Mouse (Mus musculus): Measurements from ENCODE around the gene Arsb. TPM values are rescaled to one million over a fixed set of nuclear protein-coding genes. Genes with fewer than 3 reads are reported as not detected.
"Not testable (repeated sequence)": the region's sequence is repeated elsewhere in the genome, so short reads cannot be mapped to it uniquely, and the experiment has no call there.

Arsb gene
- polyA plus RNA-seq, 1 experiment from 2014 or later, result 5.8 TPM

- no peak overlapping the region for H3K4me3 ChIP-seq (ENCODE audit: low read depth, low read length)
- H3K9me3 ChIP-seq (ENCODE audit: control insufficient read depth, low read length), result no peaks in the 10 kb centered on the region
- no peak overlapping the region for H3K4me2 ChIP-seq
- H3K4me1 ChIP-seq (replicated peaks; ENCODE audit: control insufficient read depth, insufficient read depth, low read length), result no peaks in the 10 kb centered on the region; the same call in 1 of the 2 replicates
- H3K27me3 ChIP-seq (replicated peaks; ENCODE audit: control insufficient read depth, insufficient read depth, low read length), result no peaks in the 10 kb centered on the region
- no peak overlapping the region for H3K9ac ChIP-seq (ENCODE audit: low read depth, low read length)
- DNase-seq (ENCODE audit: low spot score), result no peak
- no peak for ATAC-seq (replicated peaks; ENCODE audit: low FRiP score)
- WGBS, result 72% methylated on average over 5 of the region's 5 CpGs
- no peak overlapping the region for H3K27ac ChIP-seq (ENCODE audit: low read depth, low read length)
- no peaks in the 10 kb centered on the region for H3K36me3 ChIP-seq (ENCODE audit: control insufficient read depth, insufficient read depth, low read length)
Measured at GRCm38 (mm10) chr13:93797011-93797600, 25.7 kb downstream of the Arsb start.

GRCm38 (mm10) chr13:93810311-93810710 lies 38.9 kb downstream of the Arsb start:
- not testable (repeated sequence) for H3K9ac ChIP-seq (ENCODE audit: low read depth, low read length); ATAC-seq (replicated peaks; ENCODE audit: low FRiP score); H3K4me2 ChIP-seq; H3K9me3 ChIP-seq (ENCODE audit: control insufficient read depth, low read length); DNase-seq (ENCODE audit: low spot score); H3K4me1 ChIP-seq (replicated peaks; ENCODE audit: control insufficient read depth, insufficient read depth, low read length); H3K27ac ChIP-seq (ENCODE audit: low read depth, low read length); H3K27me3 ChIP-seq (replicated peaks; ENCODE audit: control insufficient read depth, insufficient read depth, low read length); H3K36me3 ChIP-seq (ENCODE audit: control insufficient read depth, insufficient read depth, low read length); H3K4me3 ChIP-seq (ENCODE audit: low read depth, low read length)
- 82% methylated on average over 2 of the region's 2 CpGs for WGBS

GRCm38 (mm10) chr13:93814081-93814480 lies 42.7 kb downstream of the Arsb start:
- Histone ChIP-seq H3K4me3 (ENCODE audit: low read depth, low read length) (no peak overlapping the region), H3K36me3 (ENCODE audit: control insufficient read depth, insufficient read depth, low read length) (no peaks in the 10 kb centered on the region), H3K9me3 (ENCODE audit: control insufficient read depth, low read length) (no peaks in the 10 kb centered on the region), H3K4me2 (no peak overlapping the region), H3K27me3 (replicated peaks; ENCODE audit: control insufficient read depth, insufficient read depth, low read length) (no peaks in the 10 kb centered on the region), H3K9ac (ENCODE audit: low read depth, low read length) (no peak overlapping the region), H3K27ac (ENCODE audit: low read depth, low read length) (no peak overlapping the region), H3K4me1 (replicated peaks; ENCODE audit: control insufficient read depth, insufficient read depth, low read length) (no peaks in the 10 kb centered on the region)
- ATAC-seq (replicated peaks; ENCODE audit: low FRiP score), result no peak
- 86% methylated on average over 6 of the region's 6 CpGs for WGBS
- no peak for DNase-seq (ENCODE audit: low spot score)

- 81% methylated on average over 12 of the region's 12 CpGs for WGBS
- no peak overlapping the region for H3K4me2 ChIP-seq
- no peak overlapping the region for H3K27ac ChIP-seq (ENCODE audit: low read depth, low read length)
- H3K27me3 ChIP-seq (replicated peaks; ENCODE audit: control insufficient read depth, insufficient read depth, low read length), result no peaks in the 10 kb centered on the region
- H3K9ac ChIP-seq (ENCODE audit: low read depth, low read length), result no peak overlapping the region
- DNase-seq (ENCODE audit: low spot score), result no peak
- ATAC-seq (replicated peaks; ENCODE audit: low FRiP score), result no peak
- no peak overlapping the region for H3K4me3 ChIP-seq (ENCODE audit: low read depth, low read length)
- no peaks in the 10 kb centered on the region for H3K9me3 ChIP-seq (ENCODE audit: control insufficient read depth, low read length)
- H3K4me1 ChIP-seq (replicated peaks; ENCODE audit: control insufficient read depth, insufficient read depth, low read length), result no peaks in the 10 kb centered on the region
- H3K36me3 ChIP-seq (ENCODE audit: control insufficient read depth, insufficient read depth, low read length), result no peaks in the 10 kb centered on the region
Measured at GRCm38 (mm10) chr13:93814676-93815075, 43.2 kb downstream of the Arsb start.

GRCm38 (mm10) chr13:93815128-93815527 lies 43.7 kb downstream of the Arsb start:
- H3K36me3 ChIP-seq (ENCODE audit: control insufficient read depth, insufficient read depth, low read length), result no peaks in the 10 kb centered on the region
- no peak overlapping the region for H3K4me2 ChIP-seq
- no peak for DNase-seq (ENCODE audit: low spot score)
- H3K27ac ChIP-seq (ENCODE audit: low read depth, low read length), result no peak overlapping the region
- no peaks in the 10 kb centered on the region for H3K9me3 ChIP-seq (ENCODE audit: control insufficient read depth, low read length)
- H3K9ac ChIP-seq (ENCODE audit: low read depth, low read length), result no peak overlapping the region
- H3K27me3 ChIP-seq (replicated peaks; ENCODE audit: control insufficient read depth, insufficient read depth, low read length), result no peaks in the 10 kb centered on the region
- H3K4me1 ChIP-seq (replicated peaks; ENCODE audit: control insufficient read depth, insufficient read depth, low read length), result no peaks in the 10 kb centered on the region
- no peak for ATAC-seq (replicated peaks; ENCODE audit: low FRiP score)
- no peak overlapping the region for H3K4me3 ChIP-seq (ENCODE audit: low read depth, low read length)
- 83% methylated on average over 11 of the region's 11 CpGs for WGBS

GRCm38 (mm10) chr13:93816127-93816526 lies 44.7 kb downstream of the Arsb start:
- ATAC-seq (replicated peaks; ENCODE audit: low FRiP score) (no peak), DNase-seq (ENCODE audit: low spot score) (no peak)
- H3K4me3 ChIP-seq (ENCODE audit: low read depth, low read length), result no peak overlapping the region
- no peak overlapping the region for H3K4me2 ChIP-seq
- no peak overlapping the region for H3K9ac ChIP-seq (ENCODE audit: low read depth, low read length)
- no peak overlapping the region for H3K27ac ChIP-seq (ENCODE audit: low read depth, low read length)
- no peaks in the 10 kb centered on the region for H3K27me3 ChIP-seq (replicated peaks; ENCODE audit: control insufficient read depth, insufficient read depth, low read length)
- no peaks in the 10 kb centered on the region for H3K9me3 ChIP-seq (ENCODE audit: control insufficient read depth, low read length)
- WGBS, result 72% methylated on average over 2 of the region's 2 CpGs
- H3K4me1 ChIP-seq (replicated peaks; ENCODE audit: control insufficient read depth, insufficient read depth, low read length), result no peaks in the 10 kb centered on the region
- H3K36me3 ChIP-seq (ENCODE audit: control insufficient read depth, insufficient read depth, low read length), result no peaks in the 10 kb centered on the region

- H3K4me2 ChIP-seq, result no peak overlapping the region
- H3K9ac ChIP-seq (ENCODE audit: low read depth, low read length), result no peak overlapping the region
- H3K9me3 ChIP-seq (ENCODE audit: control insufficient read depth, low read length), result no peaks in the 10 kb centered on the region
- no peaks in the 10 kb centered on the region for H3K36me3 ChIP-seq (ENCODE audit: control insufficient read depth, insufficient read depth, low read length)
- ATAC-seq (replicated peaks; ENCODE audit: low FRiP score) (no peak), DNase-seq (ENCODE audit: low spot score) (no peak)
- 62% methylated on average over 9 of the region's 9 CpGs for WGBS
- no peaks in the 10 kb centered on the region for H3K27me3 ChIP-seq (replicated peaks; ENCODE audit: control insufficient read depth, insufficient read depth, low read length)
- H3K4me3 ChIP-seq (ENCODE audit: low read depth, low read length), result no peak overlapping the region
- H3K27ac ChIP-seq (ENCODE audit: low read depth, low read length), result no peak overlapping the region
- H3K4me1 ChIP-seq (replicated peaks; ENCODE audit: control insufficient read depth, insufficient read depth, low read length), result no peaks in the 10 kb centered on the region
Measured at GRCm38 (mm10) chr13:93816688-93817331, 45.4 kb downstream of the Arsb start.

GRCm38 (mm10) chr13:93820173-93820572 lies 48.7 kb downstream of the Arsb start:
- ATAC-seq (replicated peaks; ENCODE audit: low FRiP score) (no peak), DNase-seq (ENCODE audit: low spot score) (no peak)
- H3K9me3 ChIP-seq (ENCODE audit: control insufficient read depth, low read length), result no peaks in the 10 kb centered on the region
- WGBS, result 78% methylated on average over 4 of the region's 4 CpGs
- no peak overlapping the region for H3K4me3 ChIP-seq (ENCODE audit: low read depth, low read length)
- H3K27me3 ChIP-seq (replicated peaks; ENCODE audit: control insufficient read depth, insufficient read depth, low read length), result no peaks in the 10 kb centered on the region
- no peaks in the 10 kb centered on the region for H3K4me1 ChIP-seq (replicated peaks; ENCODE audit: control insufficient read depth, insufficient read depth, low read length)
- H3K27ac ChIP-seq (ENCODE audit: low read depth, low read length), result no peak overlapping the region
- no peaks in the 10 kb centered on the region for H3K36me3 ChIP-seq (ENCODE audit: control insufficient read depth, insufficient read depth, low read length)
- no peak overlapping the region for H3K9ac ChIP-seq (ENCODE audit: low read depth, low read length)
- no peak overlapping the region for H3K4me2 ChIP-seq

- H3K27ac ChIP-seq (ENCODE audit: low read depth, low read length), result no peak overlapping the region
- ATAC-seq (replicated peaks; ENCODE audit: low FRiP score) (no peak), DNase-seq (ENCODE audit: low spot score) (no peak)
- 65% methylated on average over 6 of the region's 6 CpGs for WGBS
- no peaks in the 10 kb centered on the region for H3K4me1 ChIP-seq (replicated peaks; ENCODE audit: control insufficient read depth, insufficient read depth, low read length)
- H3K4me3 ChIP-seq (ENCODE audit: low read depth, low read length), result no peak overlapping the region
- H3K36me3 ChIP-seq (ENCODE audit: control insufficient read depth, insufficient read depth, low read length), result no peaks in the 10 kb centered on the region
- no peaks in the 10 kb centered on the region for H3K9me3 ChIP-seq (ENCODE audit: control insufficient read depth, low read length)
- H3K9ac ChIP-seq (ENCODE audit: low read depth, low read length), result no peak overlapping the region
- H3K27me3 ChIP-seq (replicated peaks; ENCODE audit: control insufficient read depth, insufficient read depth, low read length), result no peaks in the 10 kb centered on the region
- no peak overlapping the region for H3K4me2 ChIP-seq
Measured at GRCm38 (mm10) chr13:93822001-93822400, 50.6 kb downstream of the Arsb start.

All from liver, embryonic 11.5 days (tissue).